Mouse (Mus musculus): ENCODE data around the gene Morn1. TPM values are rescaled to one million over a fixed set of nuclear protein-coding genes. Genes with fewer than 3 reads are reported as not detected.

The Morn1 gene
- total and polyA plus RNA-seq, 3 experiments: 3.8 to 8.7 (median 4.0) TPM

DNA sequence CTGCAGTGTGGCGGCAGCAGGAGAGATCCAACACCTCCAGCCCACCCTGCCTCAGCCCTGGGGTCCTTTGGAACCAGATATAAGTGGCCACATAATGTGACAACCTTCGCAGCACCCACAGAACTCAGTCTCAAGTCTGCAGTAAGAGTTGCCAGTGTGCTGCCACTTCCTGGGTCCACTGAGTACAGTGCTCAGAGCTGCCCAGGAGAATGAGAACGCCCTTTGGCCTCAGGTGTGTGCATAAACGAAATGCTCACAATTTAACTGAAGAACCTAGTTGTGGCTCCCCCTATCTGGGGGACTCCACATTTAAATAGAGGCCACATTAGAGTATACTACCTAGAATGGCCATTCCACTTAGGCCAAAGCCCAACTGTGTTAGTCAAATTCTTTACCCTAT, 2.8 kb upstream of the Morn1 start:
- H3K4me1 ChIP-seq (ENCODE audit: control insufficient read depth in 1 of 2, insufficient read depth in 2 of 2): peaks cover 22 to 48% of the 10 kb centered on the region in 2 experiments
- no peak overlapping the region for H3K27ac ChIP-seq (ENCODE audit: insufficient read depth, low read depth)
- TF ChIP-seq MAZ (IDR thresholded peaks at IDR 0.05; ENCODE audit: low read depth, low read length): no peak
- TF ChIP-seq GABPA (IDR thresholded peaks at IDR 0.05; ENCODE audit: insufficient replicate concordance, low read depth, low read length): no peak
- TF ChIP-seq MAX (IDR thresholded peaks at IDR 0.05; ENCODE audit: low read length): no peak
- TF ChIP-seq POLR2AphosphoS2 (IDR thresholded peaks at IDR 0.05; ENCODE audit: low read depth, low read length): no peak
- TF ChIP-seq JUN (IDR thresholded peaks at IDR 0.05; ENCODE audit: insufficient read depth, low read depth, low read length): no peak
- TF ChIP-seq MAFK (IDR thresholded peaks at IDR 0.05; ENCODE audit: insufficient replicate concordance, low read length): no peak
- TF ChIP-seq IRF4 (IDR thresholded peaks at IDR 0.05; ENCODE audit: low read depth, low read length): no peak
- no peak for TF ChIP-seq ZNF384 (IDR thresholded peaks at IDR 0.05; ENCODE audit: low read depth, low read length)
- TF ChIP-seq E2F4 (IDR thresholded peaks at IDR 0.05; ENCODE audit: insufficient replicate concordance, low read depth, low read length): no peak
- no peak for TF ChIP-seq CHD2 (IDR thresholded peaks at IDR 0.05; ENCODE audit: low read length)
- no peak for TF ChIP-seq PAX5 (IDR thresholded peaks at IDR 0.05; ENCODE audit: low read length)
- TF ChIP-seq HCFC1 (IDR thresholded peaks at IDR 0.05; ENCODE audit: low read depth, low read length): no peak
- TF ChIP-seq MEF2A (IDR thresholded peaks at IDR 0.05; ENCODE audit: borderline replicate concordance, low read depth, low read length): no peak
- TF ChIP-seq ZC3H11A (IDR thresholded peaks at IDR 0.05; ENCODE audit: low read depth, low read length): no peak
- no peak for TF ChIP-seq CHD1 (IDR thresholded peaks at IDR 0.05; ENCODE audit: low read depth, low read length)
- TF ChIP-seq ELF1 (IDR thresholded peaks at IDR 0.05; ENCODE audit: low read depth, low read length): no peak
- no peak for TF ChIP-seq NELFE (IDR thresholded peaks at IDR 0.05; ENCODE audit: low read depth, low read length)
- TF ChIP-seq TBP (conservative IDR thresholded peaks at IDR 0.05; ENCODE audit: low read depth, low read length): no peak
- no peak for TF ChIP-seq ZKSCAN1 (IDR thresholded peaks at IDR 0.05; ENCODE audit: borderline replicate concordance, low read depth, low read length)
- no peak for TF ChIP-seq MYC (IDR thresholded peaks at IDR 0.05; ENCODE audit: low read depth, low read length)
- no peak overlapping the region for H3K4me3 ChIP-seq (replicated peaks in 1 of 3; ENCODE audit: low read depth in 2 of 3, low read length in 2 of 3, poor library complexity in 1 of 3)
- no peak overlapping the region for H3K9ac ChIP-seq (ENCODE audit: insufficient read depth, low read depth)
- no peaks in the 10 kb centered on the region for H3K27me3 ChIP-seq (replicated peaks)
- no peaks in the 10 kb centered on the region for H3K9me3 ChIP-seq (replicated peaks; ENCODE audit: low read length)
- H3K4me2 ChIP-seq (ENCODE audit: insufficient read depth, low read depth, poor library complexity, severe bottlenecking): peak overlapping the region; percentile 30; the same call in 1 of the 2 replicates
- no peak for DNase-seq (ENCODE audit: extremely low read depth)
- H3K36me3 ChIP-seq (replicated peaks in 1 of 2; ENCODE audit: control insufficient read depth in 1 of 2, insufficient read depth in 1 of 2, low read length in 1 of 2): peaks cover 31 to 52% of the 10 kb centered on the region in 2 experiments
- H3K79me2 ChIP-seq (replicated peaks; ENCODE audit: control insufficient read depth, extremely low read depth, insufficient read depth, poor library complexity, severe bottlenecking): peaks cover 65% of the 10 kb centered on the region
- in situ Hi-C loops (cut with MboI; ENCODE audit: low pct_ligation_motif_present, low pct_unique_long_range_greater_than_20kb, low sequenced_read_pairs) (no loop called here), dilution Hi-C loops (cut with MboI; ENCODE audit: extremely low pct_ligation_motif_present, extremely low pct_unique_long_range_greater_than_20kb, low sequenced_read_pairs) (no loop called here)

DNA sequence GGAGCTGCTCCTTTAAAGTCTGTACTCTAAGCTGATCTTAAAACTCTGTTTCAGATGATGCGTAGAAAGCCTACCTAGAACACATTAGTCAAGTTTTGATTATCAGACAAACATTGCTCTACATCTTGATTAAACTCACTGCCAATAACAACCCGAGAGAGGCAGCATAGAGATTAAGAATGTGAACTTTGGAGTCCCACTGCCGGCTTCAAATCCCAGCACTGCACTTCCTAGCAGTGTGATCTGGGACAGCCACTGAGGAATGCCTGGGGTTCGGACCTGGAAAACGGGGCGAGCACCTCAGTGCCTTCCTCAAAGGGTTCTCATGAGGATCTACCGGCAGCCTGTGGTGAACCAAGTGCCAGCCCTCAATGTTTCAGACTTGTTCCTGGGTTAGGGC, 2.0 kb upstream of the Morn1 start:
- no peak overlapping the region for H3K27ac ChIP-seq (ENCODE audit: insufficient read depth, low read depth)
- H3K9me3 ChIP-seq (replicated peaks; ENCODE audit: low read length): no peaks in the 10 kb centered on the region
- H3K79me2 ChIP-seq (replicated peaks; ENCODE audit: control insufficient read depth, extremely low read depth, insufficient read depth, poor library complexity, severe bottlenecking): peaks cover 60% of the 10 kb centered on the region
- H3K9ac ChIP-seq (ENCODE audit: insufficient read depth, low read depth): peak overlapping the region; percentile 83
- no peak for TF ChIP-seq JUND (conservative IDR thresholded peaks at IDR 0.05; ENCODE audit: low read depth, low read length)
- no peak for TF ChIP-seq ZMIZ1 (IDR thresholded peaks at IDR 0.05; ENCODE audit: low read depth, low read length)
- TF ChIP-seq MYC (IDR thresholded peaks at IDR 0.05; ENCODE audit: low read depth, low read length): no peak
- TF ChIP-seq CTCF (conservative IDR thresholded peaks at IDR 0.05 in 1 of 2, IDR thresholded peaks at IDR 0.05 in 1 of 2; ENCODE audit: low read depth in 2 of 2, low read length in 2 of 2): no peak
- no peak for TF ChIP-seq MXI1 (IDR thresholded peaks at IDR 0.05; ENCODE audit: low read depth, low read length)
- H3K36me3 ChIP-seq (replicated peaks in 1 of 2; ENCODE audit: control insufficient read depth in 1 of 2, insufficient read depth in 1 of 2, low read length in 1 of 2): peaks cover 30 to 52% of the 10 kb centered on the region in 2 experiments
- H3K27me3 ChIP-seq (replicated peaks): no peaks in the 10 kb centered on the region
- dilution Hi-C loops (cut with MboI; ENCODE audit: extremely low pct_ligation_motif_present, extremely low pct_unique_long_range_greater_than_20kb, low sequenced_read_pairs): no loop called here
- peak overlapping the region; percentile 78 for H3K4me2 ChIP-seq (ENCODE audit: insufficient read depth, low read depth, poor library complexity, severe bottlenecking)
- peaks cover 26 to 52% of the 10 kb centered on the region in 2 experiments for H3K4me1 ChIP-seq (ENCODE audit: control insufficient read depth in 1 of 2, insufficient read depth in 2 of 2)
- no peak for DNase-seq (ENCODE audit: extremely low read depth)
- H3K4me3 ChIP-seq (replicated peaks in 1 of 3; ENCODE audit: low read depth in 2 of 3, low read length in 2 of 3, poor library complexity in 1 of 3): peak overlapping the region; percentile 91 to 99 (median 97)
- in situ Hi-C loops (cut with MboI; ENCODE audit: low pct_ligation_motif_present, low pct_unique_long_range_greater_than_20kb, low sequenced_read_pairs): no loop called here

Data from CH12.LX (cell line).